Mouse (Mus musculus) C2C12 (cell line): Measurements from ENCODE around the gene Fras1.

Experiments used
- CTCF ChIP-seq: IDR thresholded peaks from one replicate; pipeline ENCODE4 v1.5.1; 2011; ENCODE audit not compliant: control insufficient read depth, insufficient read depth, insufficient read length
- FOSL1 ChIP-seq: IDR thresholded peaks from one replicate; pipeline ENCODE4 v1.8.0; 2011; ENCODE audit warnings: mild to moderate bottlenecking, low read length; ENCODE audit not compliant: poor library complexity, insufficient read depth, severe bottlenecking
- MAX ChIP-seq: IDR thresholded peaks from one replicate; pipeline ENCODE4 v1.6.1; 2011; ENCODE audit warnings: mild to moderate bottlenecking, control low read depth
- MYOG ChIP-seq: IDR thresholded peaks from one replicate; pipeline ENCODE4 v1.6.1; 2011; ENCODE audit not compliant: control insufficient read depth, insufficient read length; ENCODE audit errors: extremely low read depth
- USF1 ChIP-seq: IDR thresholded peaks from one replicate; pipeline ENCODE4 v1.6.1; 2011; ENCODE audit warnings: low read depth, mild to moderate bottlenecking, control low read depth, moderate library complexity

DNA sequence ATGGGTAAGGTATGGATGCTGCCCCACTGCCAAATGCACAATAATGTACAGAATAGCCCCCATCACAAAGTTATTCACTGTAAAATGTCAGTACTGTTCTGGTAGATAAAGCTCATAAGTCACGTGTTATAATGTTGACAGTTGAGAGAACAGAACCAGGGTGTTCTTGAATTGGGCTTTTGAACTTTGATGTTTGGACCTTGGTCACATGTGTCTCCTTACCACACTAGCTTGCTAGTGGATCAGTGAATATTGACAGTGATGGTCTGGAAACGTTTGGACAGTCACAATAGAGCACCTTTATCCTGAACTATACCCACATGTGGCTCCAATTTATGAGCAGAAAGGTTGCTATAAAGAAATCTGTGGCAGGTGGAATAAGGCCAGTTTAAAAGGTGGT is 124.3 kb downstream of the Fras1 start:
- TF ChIP-seq CTCF (no peak), MAX (no peak), USF1 (no peak), MYOG (no peak), FOSL1 (no peak)
